Mouse (Mus musculus) kidney, embryonic 14.5 days (tissue): ENCODE data around the gene Rrp12. TPM values are rescaled to one million over a fixed set of nuclear protein-coding genes. Genes with fewer than 3 reads are reported as not detected.
"Not testable (repeated sequence)": the region's sequence is repeated elsewhere in the genome, so short reads cannot be mapped to it uniquely, and the experiment has no call there.

ENCODE experiments used
- ATAC-seq: fragments of 200-750 bp; cut with Nextera tagmentation; 2 replicates; pipeline ENCODE4 v1.8.0; 2017; ENCODE audit warnings: moderate number of reproducible peaks, mild to moderate bottlenecking, moderate TSS enrichment, moderate library complexity; ENCODE audit not compliant: low FRiP score, low TSS enrichment
- H3K27ac ChIP-seq: fragments of 300-500 bp; sonication (generic); 2 replicates; pipeline ENCODE4 v1.5.1; 2014; ENCODE audit warnings: low read depth, mild to moderate bottlenecking, low read length, moderate library complexity, mixed read lengths
- H3K27me3 ChIP-seq: fragments of 300-500 bp; sonication (generic); 2 replicates; pipeline ENCODE4 v1.6.1; 2014; ENCODE audit warnings: mild to moderate bottlenecking, low read length; ENCODE audit not compliant: control insufficient read depth, insufficient read depth
- H3K36me3 ChIP-seq: fragments of 300-500 bp; sonication (generic); 2 replicates; pipeline ENCODE4 v1.6.1; 2014; ENCODE audit warnings: low read length, mixed read lengths; ENCODE audit not compliant: control insufficient read depth, insufficient read depth
- H3K4me1 ChIP-seq: fragments of 300-500 bp; sonication (generic); 2 replicates; pipeline ENCODE4 v1.6.1; 2014; ENCODE audit warnings: low read length, mixed read lengths; ENCODE audit not compliant: control insufficient read depth, insufficient read depth
- H3K4me2 ChIP-seq: fragments of 300-500 bp; sonication (generic); replicated peaks from 2 replicates; pipeline ENCODE4 v1.6.1; 2014; ENCODE audit warnings: low read depth, mild to moderate bottlenecking, low read length
- H3K4me3 ChIP-seq: fragments of 300-500 bp; sonication (generic); 2 replicates; pipeline ENCODE4 v1.5.1; 2014; ENCODE audit warnings: mild to moderate bottlenecking, low read length
- H3K9ac ChIP-seq: fragments of 300-500 bp; sonication (generic); 2 replicates; pipeline ENCODE4 v1.6.1; 2014; ENCODE audit warnings: low read depth, mild to moderate bottlenecking, low read length, moderate library complexity
- H3K9me3 ChIP-seq: fragments of 300-500 bp; sonication (generic); 2 replicates; pipeline ENCODE4 v1.6.1; 2016; ENCODE audit warnings: low read length; ENCODE audit not compliant: control insufficient read depth
- WGBS: fragments of 180-500 bp; shearing (Covaris S2); extraction: QIAGEN DNeasy Blood & Tissue Kit; methylation state at CpG from one replicate; pipeline ENCODE4 v1.1.7; 2014; 5-methylcytosine and 5-hydroxymethylcytosine counted together
- polyA plus RNA-seq: library from polyadenylated mRNA; unstranded; fragments of >200 nt; fragmentation: Nextera tagmentation; extraction: Ambion mirVana; gene quantifications from 2 replicates; pipeline ENCODE4 v1.2.1, GENCODE M21; 2014

Rrp12 gene
- polyA plus RNA-seq, 1 experiment from 2014 or later = 15.8 TPM

- WGBS = 69% methylated on average over 3 of the region's 3 CpGs
Observed at GRCm38 (mm10) chr19:41857816-41858310, 38.1 kb downstream of the Rrp12 start.

DNA sequence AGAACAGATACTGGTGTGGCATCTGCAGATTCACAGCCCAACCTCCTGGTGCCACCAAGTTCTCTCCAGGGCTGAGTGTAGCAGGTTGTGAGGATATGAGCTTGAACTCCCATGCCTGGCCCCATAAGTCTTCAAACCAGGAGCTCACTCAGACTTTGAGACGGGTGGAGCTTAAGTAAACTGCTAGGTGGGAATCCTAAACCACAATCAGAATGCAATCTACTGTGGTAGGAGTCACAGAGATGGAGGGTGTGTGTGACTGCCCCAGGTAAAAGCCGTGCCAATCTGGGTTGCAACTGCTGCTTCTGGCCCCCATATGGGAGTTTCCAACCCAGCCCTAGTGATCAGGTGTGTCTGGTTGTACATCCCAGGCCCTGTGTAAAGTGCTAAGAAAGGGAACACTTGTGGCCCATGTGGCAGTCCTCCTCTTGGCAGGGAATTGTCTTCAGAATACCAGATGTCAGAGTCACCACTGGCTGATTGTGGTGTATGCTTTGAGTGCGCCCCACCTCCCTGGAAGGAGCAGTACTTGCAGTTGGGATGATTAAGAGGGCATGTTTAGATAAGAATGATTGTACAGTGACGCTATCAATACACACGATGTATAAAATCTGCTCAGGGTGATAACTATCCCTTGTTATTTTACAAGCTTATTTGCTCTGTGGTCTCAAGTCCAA lies 38.7 kb downstream of the Rrp12 start:
- Histone ChIP-seq H3K9me3 (no peaks in the 10 kb centered on the region), H3K4me2 (no peak overlapping the region), H3K27ac (no peak overlapping the region), H3K4me1 (0 out of 2 replicates have a peak, but pooled peaks cover 3% of the 10 kb centered on the region), H3K36me3 (peaks cover 9% of the 10 kb centered on the region; the same call in 1 of the 2 replicates), H3K9ac (no peak overlapping the region), H3K27me3 (no peaks in the 10 kb centered on the region), H3K4me3 (no peak overlapping the region)
- ATAC-seq = no peak
- 76% methylated on average over 5 of the region's 5 CpGs for WGBS

More at GRCm38 (mm10) chr19:41857816-41858310, 38.1 kb downstream of the Rrp12 start:
- H3K4me1 ChIP-seq = 0 out of 2 replicates have a peak, but pooled peaks cover 3% of the 10 kb centered on the region
- no peak overlapping the region for H3K4me2 ChIP-seq
- H3K4me3 ChIP-seq = no peak overlapping the region
- H3K27me3 ChIP-seq = no peaks in the 10 kb centered on the region
- H3K27ac ChIP-seq = no peak overlapping the region
- H3K36me3 ChIP-seq = peaks cover 15% of the 10 kb centered on the region; the same call in 1 of the 2 replicates
- H3K9ac ChIP-seq = no peak overlapping the region
- peak; percentile 57; the same call in 1 of the 2 replicates for ATAC-seq
- no peaks in the 10 kb centered on the region for H3K9me3 ChIP-seq

- H3K9me3 ChIP-seq = no peaks in the 10 kb centered on the region
- H3K36me3 ChIP-seq = no peaks in the 10 kb centered on the region
- no peak overlapping the region for H3K4me2 ChIP-seq
- H3K4me1 ChIP-seq = peaks cover 14% of the 10 kb centered on the region; the same call in 1 of the 2 replicates
- no peak for ATAC-seq
- H3K27ac ChIP-seq = no peak overlapping the region
- H3K27me3 ChIP-seq = no peaks in the 10 kb centered on the region
- H3K4me3 ChIP-seq = no peak overlapping the region
- H3K9ac ChIP-seq = no peak overlapping the region
- 88% methylated on average over 4 of the region's 4 CpGs for WGBS
Observed at GRCm38 (mm10) chr19:41852423-41852822, 43.5 kb downstream of the Rrp12 start.

- no peaks in the 10 kb centered on the region for H3K9me3 ChIP-seq
- H3K27ac ChIP-seq = peak overlapping the region; percentile 88
- peaks cover 21% of the 10 kb centered on the region; the same call in 1 of the 2 replicates for H3K4me1 ChIP-seq
- H3K36me3 ChIP-seq = no peaks in the 10 kb centered on the region
- H3K4me2 ChIP-seq = peak overlapping the region; percentile 31
- no peaks in the 10 kb centered on the region for H3K27me3 ChIP-seq
- 0 out of 2 replicates have a peak overlapping the region, but pooled peaks have one; percentile 2 for H3K4me3 ChIP-seq
- peak overlapping the region; percentile 19; the same call in 1 of the 2 replicates for H3K9ac ChIP-seq
- WGBS = 17% methylated on average over 14 of the region's 14 CpGs
- ATAC-seq = no peak
Observed at GRCm38 (mm10) chr19:41850719-41851543, 45.0 kb downstream of the Rrp12 start.

DNA sequence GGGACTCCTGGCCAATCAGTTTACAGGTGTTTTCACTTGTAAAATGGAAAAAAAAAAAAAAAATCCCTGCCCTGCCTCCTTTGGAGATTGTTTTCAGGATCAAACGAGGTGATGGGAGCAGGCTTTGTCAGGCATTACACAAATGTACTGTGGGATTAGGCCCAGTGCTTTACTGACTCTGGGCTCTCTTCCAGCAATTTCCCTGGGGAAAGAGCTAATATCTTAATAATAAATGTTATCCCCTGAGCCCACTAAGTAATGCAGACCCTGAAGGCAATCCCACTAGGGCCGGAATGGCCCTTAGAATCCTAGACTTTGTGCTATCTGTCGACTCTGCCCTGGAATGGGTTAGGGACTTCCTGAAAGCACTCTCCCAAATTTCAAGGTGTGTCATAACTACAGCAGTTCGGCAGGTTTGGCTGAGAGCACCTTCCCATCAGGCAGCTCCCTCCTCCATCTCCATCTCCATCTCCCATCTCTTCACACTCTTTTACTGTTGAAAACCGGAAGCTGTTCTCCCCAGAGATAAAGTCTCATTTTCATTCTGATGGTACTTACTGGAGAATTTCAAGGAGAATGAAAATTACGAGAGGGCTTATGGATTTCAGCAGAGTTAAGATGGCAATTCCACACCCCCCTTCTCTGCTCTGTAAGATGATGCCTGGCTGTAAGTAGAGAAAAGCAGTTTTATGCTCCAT lies 45.8 kb downstream of the Rrp12 start:
- H3K9me3 ChIP-seq = no peaks in the 10 kb centered on the region
- ATAC-seq = no peak
- peaks cover 21% of the 10 kb centered on the region; the same call in 1 of the 2 replicates for H3K4me1 ChIP-seq
- no peak overlapping the region; the same call in 1 of the 2 replicates for H3K4me2 ChIP-seq
- H3K27ac ChIP-seq = peak overlapping the region; percentile 88
- no peaks in the 10 kb centered on the region for H3K36me3 ChIP-seq
- H3K4me3 ChIP-seq = no peak overlapping the region
- no peak overlapping the region for H3K9ac ChIP-seq
- 17% methylated on average over 6 of the region's 6 CpGs for WGBS
- no peaks in the 10 kb centered on the region for H3K27me3 ChIP-seq

GRCm38 (mm10) chr19:41847992-41848851 lies 47.8 kb downstream of the Rrp12 start, which contains the start of gene Frat2:
Frat2 (minus strand) TSS chr19:41848132.
- Histone ChIP-seq H3K4me1 (peaks cover 21% of the 10 kb centered on the region; the same call in 1 of the 2 replicates), H3K4me3 (peak within 1 kb of the TSS; percentile 79), H3K27ac (peak within 1 kb of the TSS; percentile 87), H3K27me3 (no peaks in the 10 kb centered on the region), H3K36me3 (no peaks in the 10 kb centered on the region), H3K4me2 (peak within 1 kb of the TSS; percentile 97), H3K9me3 (no peaks in the 10 kb centered on the region), H3K9ac (peak within 1 kb of the TSS; percentile 86)
- WGBS = under 1% methylated on average over 72 of the region's 72 CpGs
- peak; percentile 94 for ATAC-seq

DNA sequence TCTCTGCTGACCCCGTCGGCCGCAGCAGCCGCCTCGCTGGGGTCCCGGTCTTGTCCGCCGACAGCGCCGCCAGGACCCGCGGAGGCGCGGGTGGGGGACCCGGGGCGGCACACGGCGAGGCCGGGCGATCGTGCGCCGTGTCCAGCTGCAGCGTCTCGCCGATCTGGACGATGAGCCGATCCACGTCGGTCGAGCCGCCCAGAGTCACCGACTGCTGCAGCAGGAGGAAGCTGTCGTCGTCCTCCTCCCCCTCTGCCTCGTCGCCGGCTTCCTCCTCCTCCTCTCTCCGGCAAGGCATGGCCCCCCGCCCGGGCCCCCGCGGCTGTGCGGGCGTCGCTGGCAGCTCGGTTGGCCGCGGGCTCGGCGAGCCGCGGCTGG lies 48.4 kb downstream of the Rrp12 start:
- not testable (repeated sequence) for H3K27me3 ChIP-seq, H3K36me3 ChIP-seq, H3K9me3 ChIP-seq
- peaks cover 21% of the 10 kb centered on the region; the same call in 1 of the 2 replicates for H3K4me1 ChIP-seq
- ATAC-seq = peak; percentile 42
- H3K4me2 ChIP-seq = peak overlapping the region; percentile 97
- peak overlapping the region; percentile 86 for H3K9ac ChIP-seq
- under 1% methylated on average over 46 of the region's 53 CpGs for WGBS
- peak overlapping the region; percentile 82 for H3K27ac ChIP-seq
- peak overlapping the region; percentile 79 for H3K4me3 ChIP-seq
